Mouse (Mus musculus) T-helper 17 cell (primary cell): ENCODE measurements at regions not wholly inside any gene's neighbourhood (a gene's known extent, or its start where the extent isn't known, plus 50 kb on each side); places are given as distances from the start of the nearest gene placed in this dataset.

Experiments used
- in situ Hi-C, 2 experiments: fragments of 300-600 bp; cut with MboI, MseI; formaldehyde crosslinking; loops; 1 replicate in 1 of 2; 2 replicates in 1 of 2; pipeline ENCODE4 v1.15.1; 2025; ENCODE audit warnings: high pct_unique_total_duplicates in 2 of 2

DNA sequence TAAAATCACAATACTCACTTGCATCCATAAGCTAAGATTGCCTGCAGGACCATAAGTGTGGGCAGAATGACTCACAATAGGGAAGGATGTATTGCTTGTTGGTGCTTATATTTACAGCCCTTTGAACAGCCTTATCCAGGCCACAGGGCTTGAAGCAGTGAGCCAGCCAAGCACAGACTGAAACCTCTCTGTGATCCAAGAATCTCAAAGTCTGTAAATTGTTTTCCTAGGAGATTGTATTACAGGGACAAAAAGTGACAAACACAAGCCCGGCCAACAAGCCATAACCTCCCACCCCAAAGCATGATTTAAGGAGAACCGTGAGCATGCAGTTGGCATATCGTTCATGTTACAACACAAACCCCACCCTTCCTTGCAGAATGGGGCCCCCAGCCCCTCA, 319.2 kb downstream of the Wdr11 start:
- in situ Hi-C loops, result no loop called here

DNA sequence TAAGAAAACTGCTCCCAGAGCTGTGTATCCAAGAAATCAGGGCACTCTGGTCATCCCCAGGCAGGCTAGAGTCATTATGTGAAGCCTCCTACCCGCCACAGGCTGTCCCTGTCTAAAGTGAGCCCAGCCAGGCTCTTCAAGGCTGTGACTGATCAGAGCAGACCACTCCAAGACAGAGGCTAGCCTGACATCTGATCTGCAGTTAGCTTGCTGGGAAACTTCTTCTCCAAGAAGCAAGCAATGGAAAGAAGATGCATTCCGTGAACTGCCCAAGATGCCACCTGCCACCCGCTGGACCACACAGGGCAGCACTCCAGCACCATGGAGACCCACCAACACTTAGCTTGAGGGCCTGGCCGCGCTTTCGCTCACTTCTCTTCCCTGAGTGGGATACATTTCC, 323.2 kb downstream of the Wdr11 start:
- in situ Hi-C loops, result no loop called here

DNA sequence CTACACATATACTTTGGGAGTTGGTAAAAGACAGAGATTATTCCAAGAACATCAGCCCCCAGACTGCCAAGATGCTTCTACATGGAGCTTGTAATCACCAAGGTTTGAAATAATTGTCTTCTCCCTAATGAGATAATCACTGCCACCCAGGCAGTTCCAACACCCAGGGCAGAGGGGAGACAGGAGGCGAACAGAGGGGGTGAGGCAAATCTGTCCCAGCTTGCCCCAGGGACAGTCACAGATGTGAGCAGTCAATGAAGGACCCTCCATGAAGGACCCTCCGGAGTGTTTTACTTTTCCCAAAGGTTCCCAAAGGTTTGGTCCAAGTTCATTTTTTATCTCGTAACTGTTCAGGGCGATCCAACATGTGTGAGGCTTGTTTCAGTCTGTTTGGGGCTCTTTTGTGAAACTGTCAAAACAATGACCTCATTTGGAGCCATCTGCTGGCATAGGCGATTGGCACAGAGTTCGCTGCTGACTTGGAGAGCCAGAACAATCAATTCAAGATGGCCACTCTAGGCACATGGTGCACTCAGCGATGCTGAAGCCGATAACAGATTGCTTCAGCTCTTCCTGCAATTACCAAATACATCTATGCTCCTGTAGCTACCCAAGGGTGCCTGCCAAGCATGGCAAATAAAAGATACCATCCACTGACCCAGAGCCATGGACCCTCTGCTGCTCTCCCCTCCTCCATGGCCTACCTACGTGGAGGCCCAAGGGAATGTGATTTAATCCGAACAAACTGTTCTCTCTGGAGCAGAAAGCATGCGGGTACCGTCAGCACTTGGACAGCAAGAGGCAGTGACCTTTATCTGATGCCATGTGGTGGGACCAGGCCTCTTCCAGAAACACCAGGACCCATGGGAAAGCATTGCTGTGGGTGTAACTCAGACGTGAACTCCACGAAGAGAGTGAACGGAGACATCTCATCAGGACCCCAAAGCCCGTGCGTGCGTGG, 326.9 kb downstream of the Wdr11 start:
- in situ Hi-C loops, result no loop called here

DNA sequence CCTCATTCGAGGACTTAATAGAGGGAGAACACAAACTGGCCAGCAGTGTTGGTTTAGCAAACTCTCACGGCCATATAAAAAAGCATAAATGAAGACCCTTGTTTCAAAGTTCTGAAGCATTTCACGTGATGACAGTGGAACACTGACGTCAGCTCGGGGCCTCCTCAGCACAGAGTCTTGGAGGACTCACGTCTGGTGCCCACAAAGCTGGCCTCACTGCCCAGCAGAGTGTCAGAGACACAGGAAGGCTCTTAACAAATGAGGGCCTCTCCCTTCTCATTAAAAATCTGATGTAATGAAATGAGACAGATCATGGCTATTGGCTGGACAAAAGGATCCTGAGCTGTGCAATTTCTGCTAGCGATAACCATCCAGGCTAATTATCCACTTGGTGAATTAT, 330.6 kb downstream of the Wdr11 start:
- in situ Hi-C loops, result no loop called here

DNA sequence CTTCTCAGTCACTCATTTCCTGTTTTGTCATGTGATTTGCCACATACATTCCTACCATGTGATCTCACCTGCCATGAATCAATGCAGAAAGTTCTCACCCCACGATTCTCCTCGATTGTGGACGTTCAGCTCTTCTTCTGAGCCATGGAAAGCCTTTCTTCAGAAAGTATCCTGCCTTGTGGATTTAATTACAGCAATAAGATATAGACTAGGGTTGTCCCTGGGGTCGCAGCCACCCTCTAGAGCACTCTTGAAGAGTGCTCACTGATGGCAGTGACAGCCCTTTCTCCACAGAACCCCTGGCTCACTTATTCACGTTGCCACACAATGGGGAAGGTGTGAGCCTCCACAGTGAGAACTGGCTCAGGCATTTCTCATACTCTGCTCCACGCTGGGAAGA, 345.1 kb downstream of the Wdr11 start:
- in situ Hi-C loops, result no loop called here

DNA sequence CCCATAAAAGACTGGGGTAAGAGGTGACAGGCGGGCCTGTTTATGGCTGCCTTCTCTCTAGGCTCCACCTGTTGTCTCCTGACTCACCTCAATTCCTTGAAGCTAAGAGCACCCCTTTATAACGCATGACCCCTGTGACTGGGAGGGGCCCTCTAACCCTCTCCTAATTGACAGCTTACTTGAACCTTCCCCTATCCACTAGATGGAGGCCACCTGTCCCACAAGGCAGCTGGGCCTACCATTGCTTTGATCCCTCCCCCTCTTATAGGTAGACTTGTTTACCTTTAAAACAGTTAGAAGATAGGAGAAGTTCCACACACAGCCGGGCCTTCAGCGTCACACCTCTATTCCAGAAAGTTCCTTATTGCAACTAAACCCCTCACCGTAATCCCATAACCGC, 346.1 kb downstream of the Wdr11 start:
- in situ Hi-C loops, result no loop called here

DNA sequence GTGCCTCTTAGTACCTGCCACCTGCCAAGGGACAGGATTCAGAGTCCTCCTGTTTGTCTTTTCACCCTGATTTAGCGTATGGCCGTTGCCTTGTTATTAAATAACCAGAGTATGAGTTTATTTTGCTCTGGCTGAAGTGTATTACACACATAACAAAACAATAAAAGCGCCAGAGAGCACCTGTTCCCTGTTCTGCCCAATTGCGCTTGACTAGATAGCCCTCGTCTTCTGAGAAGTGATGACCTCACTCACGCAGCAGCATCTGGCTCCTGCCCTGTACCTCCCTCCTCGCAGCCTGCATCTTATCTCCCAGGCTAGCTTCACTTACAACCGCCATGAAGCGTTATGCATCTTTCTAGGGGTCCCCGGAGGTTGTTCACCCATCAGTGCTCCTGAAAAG, 346.5 kb downstream of the Wdr11 start:
- in situ Hi-C loops, result no loop called here

DNA sequence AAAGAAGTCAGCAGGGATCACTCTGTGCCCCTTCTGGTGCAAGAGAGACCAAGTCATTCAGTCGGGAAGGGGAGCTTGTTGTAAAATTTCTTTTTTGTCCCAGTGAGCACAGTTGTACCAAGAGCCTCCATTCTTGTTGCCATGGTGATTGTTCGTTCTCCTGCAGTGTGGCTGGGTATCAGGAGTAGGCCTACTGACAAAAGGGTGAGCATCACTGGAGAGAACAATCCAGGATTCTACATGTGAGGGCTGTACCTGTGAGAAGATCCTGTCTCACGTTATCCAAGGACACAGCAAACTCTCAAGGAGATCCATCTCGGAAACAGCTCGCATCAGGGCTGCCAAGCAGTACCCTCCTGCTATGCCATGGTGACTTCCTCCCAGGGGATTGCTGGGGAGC, 347.6 kb downstream of the Wdr11 start:
- in situ Hi-C loops, result no loop called here

DNA sequence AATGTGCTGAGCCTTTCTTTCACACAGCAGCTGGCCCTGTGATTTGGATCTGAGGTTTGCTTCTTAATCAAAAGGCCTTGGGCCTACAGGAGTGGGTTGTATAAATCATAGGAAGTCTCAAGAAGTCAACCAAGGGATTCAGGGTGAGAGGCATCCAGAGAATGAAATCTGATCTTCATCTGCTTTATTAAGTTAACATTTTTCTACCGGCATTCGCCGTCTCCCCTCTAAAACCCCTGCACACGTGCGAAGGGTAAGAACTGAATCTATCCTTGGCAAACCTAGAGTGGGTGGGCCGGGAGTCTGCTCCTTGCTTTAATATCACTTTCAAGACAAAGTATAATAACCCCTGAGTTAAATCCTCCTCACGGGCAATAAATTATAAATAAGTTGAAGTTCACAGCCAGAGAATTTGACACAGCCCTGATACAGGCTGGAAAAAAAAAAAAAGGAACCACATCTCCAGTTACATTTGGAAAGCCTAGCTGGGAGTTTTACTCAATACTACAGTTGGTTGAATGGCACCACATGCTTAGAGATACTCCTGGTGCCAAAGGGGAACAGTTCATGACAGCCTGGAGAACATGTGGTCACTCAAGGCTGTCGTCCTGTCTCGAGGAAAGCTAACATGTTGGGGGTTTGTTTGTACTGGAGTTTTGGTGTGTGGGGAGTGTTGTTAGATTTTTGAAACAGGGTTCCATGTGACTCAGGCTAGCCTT, 349.8 kb downstream of the Wdr11 start:
- in situ Hi-C loops, result no loop called here

DNA sequence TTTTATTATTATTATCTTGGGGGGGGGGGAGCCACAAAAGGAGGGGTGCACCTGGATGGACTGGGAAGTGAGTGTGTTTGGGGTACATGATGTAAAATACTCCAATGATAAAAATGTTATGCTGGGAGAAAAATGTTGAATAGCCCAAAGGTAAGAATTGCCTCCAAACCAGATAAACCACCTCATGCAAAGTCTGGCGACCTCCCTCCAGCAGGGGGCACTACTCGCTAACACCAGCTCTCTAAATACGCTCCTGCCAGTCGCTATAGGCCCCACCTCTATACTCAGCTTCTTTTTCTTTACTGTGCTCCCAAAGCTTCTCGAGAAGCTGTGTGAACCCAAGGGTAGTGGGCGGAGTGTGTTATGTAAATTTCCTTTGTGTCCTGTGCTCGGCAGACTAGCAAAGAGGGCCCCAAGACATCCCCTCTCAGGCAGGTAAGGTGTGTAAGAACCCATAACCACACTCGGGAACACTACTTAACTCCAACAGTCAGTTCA, 357.0 kb downstream of the Wdr11 start:
- in situ Hi-C loops, result no loop called here

DNA sequence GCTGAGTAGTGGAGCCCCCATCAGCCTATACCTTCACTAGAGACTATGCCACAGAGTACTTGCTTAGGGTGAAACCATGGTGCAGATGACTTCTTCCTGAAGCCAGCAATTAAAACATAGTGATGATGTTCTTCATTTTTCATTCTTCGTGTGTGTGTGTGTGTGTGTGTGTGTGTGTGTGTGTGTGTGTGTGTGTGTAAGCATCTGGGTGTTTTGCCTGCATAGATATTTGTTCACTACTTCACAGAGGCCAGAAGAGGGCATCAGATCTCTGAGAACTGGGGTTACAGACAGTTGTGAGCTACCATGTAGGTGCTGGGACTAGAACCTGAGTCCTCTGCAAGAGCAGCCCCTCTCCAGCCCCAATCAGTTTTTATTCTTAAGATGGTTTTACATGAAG, 358.8 kb downstream of the Wdr11 start:
- in situ Hi-C loops, result no loop called here

DNA sequence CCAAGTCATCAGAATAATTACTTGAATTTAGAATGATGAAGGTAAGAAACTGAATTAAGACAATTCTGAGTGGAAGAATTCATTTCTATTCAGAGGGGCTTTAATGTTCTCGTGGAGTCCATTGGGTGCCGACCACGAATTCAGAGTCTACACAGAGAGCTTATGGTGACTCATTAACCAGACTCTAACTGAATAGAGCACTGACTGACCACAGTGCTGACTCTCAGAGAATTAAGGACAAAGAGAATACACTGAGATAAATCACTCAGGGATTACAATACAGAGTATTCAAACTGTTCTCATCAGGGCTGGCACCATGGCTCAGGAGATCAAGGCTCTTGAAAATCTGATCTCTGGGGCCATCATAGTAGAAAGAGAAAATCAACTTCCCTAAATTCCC, 366.7 kb downstream of the Wdr11 start:
- in situ Hi-C loops, result no loop called here

DNA sequence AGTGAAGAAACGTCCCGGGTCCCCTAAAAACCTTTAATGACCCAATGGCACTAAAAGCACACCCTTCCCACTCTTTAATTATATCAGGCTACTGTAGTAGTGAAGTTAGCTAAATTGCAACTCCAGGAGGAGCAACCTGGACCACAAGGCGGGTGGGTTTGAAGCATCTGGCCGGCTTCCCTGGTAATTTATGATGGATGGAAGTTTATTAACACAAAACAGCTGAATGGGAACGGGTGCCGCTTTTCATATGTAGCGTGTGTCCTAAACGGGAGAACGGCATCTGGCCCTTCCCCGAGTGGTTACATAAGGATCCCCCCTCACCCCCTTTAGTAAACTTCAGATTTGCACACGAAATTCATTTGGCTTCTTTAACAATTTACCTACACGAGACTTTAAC, 370.9 kb downstream of the Wdr11 start:
- in situ Hi-C loops, result no loop called here

DNA sequence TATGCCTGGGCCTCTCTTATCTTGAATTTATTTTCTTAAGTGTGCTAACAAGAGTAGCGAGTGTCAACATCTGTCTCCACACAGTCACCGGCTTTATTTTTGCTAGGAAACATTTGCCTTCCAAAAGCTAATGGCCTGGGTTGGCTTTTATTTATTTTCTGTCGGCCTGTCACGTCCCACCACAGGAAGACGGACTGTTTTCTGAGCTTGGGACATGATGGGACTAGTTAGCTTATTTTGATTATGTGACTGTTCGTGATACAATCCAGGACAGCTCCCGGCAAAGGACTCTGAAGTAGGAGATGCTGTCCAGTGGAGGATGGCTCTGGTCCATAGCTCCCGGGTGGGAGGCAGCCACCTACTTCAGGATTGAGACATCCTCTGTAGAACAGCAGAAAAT, 372.5 kb downstream of the Wdr11 start:
- in situ Hi-C loops, result no loop called here

DNA sequence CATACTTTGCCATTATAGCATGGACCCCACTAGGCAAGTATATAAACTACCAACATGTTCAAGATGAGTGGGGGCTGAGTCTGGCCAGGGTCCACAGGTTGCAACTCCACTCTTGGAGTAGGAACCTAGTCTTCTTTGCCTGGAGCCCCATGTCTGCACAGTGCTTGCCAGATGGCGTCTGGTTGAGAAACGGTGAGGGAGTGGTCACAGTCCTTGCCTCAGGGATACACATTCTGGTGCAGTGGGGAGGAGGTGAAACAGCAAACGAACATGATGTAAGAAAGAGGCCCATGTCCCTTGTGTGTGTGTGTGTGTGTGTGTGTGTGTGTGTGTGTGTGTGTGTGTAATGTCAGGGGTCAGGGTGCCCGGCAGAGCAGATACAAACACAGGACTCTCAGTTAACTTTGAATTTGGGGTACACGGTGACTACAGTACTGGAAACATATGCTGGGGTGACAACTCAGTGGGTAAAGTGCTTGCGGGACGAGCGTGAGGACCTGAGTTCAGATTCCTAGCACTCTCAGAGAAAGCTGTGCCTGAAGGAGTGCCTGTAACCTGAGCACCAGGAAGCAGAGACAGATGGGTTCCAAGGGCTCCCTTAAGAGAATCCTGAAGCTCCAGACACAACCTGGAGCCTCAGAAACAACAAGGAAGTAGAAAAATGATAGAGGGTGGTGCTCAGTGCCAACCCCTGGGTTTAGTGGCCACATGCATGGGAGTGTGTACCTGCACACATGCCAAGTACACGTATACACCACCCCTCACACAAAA, 373.8 kb downstream of the Wdr11 start:
- in situ Hi-C loops, result no loop called here

DNA sequence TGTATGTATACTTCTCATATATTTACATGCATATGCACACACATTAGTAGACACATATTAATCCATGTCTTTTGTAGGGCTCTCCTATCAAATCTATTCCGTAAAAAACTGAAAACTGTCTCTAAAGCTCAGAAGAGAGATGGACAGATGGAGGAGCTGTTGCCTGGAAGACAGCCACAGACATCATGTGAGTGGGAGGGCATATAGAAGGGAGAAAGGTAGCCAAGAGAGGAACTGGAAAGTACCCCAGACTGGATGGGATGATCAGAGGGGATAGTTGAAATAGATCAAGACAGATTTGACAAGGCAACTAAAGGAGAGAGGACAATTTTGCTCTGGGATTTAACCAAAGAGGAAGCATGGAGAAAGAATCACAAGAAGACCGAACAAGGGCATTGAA, 375.1 kb downstream of the Wdr11 start:
- in situ Hi-C loops, result no loop called here

DNA sequence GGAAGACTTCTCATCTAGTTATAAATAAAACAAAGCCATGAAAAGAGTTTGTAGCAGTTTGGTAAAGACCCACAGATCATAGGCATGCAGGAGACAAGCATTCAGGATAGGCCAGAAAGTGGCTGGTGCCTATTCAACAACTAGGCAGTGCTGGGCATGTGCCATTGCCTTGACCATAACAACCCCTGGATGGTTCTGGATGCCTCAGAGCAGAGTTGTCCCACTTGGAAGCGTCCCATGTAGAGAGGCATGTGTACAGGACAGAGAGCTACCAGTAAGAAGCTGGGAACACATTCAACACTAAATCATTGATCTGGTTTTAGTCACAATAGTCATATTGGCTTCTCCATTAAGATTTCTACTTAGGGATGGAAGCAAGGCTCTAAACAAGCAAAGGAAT, 378.5 kb downstream of the Wdr11 start:
- in situ Hi-C loops, result no loop called here

DNA sequence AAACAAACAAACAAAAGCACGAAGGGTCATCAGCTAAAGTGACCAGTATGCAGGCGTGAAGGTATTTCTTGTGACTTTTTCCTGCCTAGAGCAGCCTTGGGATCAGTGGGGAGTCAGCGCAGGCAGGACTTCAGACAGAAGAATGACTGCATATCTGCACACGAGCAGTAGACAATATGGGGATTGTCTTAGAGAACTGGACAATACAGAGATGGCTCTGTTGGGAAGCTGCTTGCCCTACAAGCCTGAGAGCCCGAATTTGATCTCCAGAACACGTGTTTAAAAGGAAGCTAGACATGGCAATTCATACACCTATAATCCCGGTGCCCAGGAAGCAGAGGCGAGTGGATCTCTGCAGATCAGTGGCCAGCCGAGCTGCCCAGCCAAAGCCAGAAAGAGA, 382.5 kb downstream of the Wdr11 start:
- in situ Hi-C loops, result no loop called here

DNA sequence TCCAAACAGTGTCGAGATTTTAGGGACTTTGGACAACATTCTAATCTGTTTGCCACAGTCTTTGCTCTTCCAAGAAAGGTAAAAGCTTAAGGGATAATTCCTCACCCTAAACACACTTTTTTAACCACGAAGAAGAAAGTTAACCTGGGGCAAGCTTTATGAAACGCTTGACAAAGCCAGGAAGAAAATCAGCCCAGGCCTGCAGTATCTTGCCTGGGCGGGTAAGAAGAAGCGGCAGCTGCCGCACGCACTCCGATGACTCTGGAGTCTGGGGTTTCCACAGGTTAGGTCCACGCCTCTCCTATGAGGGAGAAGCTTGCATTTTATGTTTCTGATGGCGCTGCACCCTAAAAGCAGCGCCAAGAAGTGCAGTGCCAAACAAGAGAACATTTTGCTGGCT, 383.2 kb downstream of the Wdr11 start:
- in situ Hi-C loops, result no loop called here

DNA sequence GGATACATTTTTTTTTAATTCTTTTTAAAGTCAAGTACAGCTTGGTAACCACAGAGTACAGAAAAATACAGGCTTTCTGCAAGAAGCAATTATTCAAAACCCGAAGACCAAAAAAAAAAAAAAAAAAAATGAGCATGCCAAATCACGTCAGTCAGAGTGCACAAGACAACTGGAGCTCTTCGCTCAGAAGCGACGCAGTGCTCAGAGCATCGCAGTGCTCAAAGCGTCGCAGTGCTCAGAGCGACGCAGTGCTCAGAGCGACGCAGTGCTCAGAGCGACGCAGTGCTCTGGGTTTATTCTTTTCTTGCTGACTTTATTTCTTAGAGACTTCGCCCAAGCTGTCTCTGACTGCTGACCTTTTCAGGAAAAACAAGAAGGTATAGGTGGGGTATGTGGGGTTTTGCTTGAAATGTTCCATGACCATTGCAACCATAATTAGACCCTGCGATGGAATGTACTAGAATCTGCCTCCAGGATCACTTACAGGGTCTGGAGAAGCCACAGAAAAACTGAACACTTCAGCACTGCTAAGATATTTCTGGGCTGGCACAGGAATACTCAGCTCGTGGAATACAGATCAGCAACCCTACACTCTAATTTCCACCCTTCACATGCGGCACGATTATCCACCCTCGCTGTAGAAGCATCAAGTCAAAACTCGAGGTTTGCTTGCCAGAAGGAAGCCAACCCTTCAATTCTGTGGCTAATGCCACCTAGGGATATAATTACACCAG, 384.3 kb downstream of the Wdr11 start:
- in situ Hi-C loops, result no loop called here

DNA sequence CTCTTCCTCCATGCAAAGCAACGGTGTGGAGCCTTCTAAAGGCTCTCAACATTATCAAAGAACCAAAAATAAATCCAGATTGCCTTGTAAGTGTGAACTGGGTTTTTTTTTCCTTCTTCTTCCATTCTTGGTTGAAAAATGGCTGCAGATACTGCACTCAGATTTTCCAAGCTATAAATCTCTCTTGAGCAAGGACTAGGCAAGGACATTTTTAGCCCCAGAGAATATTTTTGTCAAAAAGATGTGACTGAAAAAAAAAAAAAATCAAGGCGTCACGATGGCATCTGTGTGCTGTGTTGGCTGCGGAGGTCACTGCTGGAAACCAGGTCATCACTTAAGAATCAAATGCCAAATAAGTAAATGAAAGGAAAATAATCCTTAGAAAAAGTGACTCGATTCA, 386.9 kb downstream of the Wdr11 start:
- in situ Hi-C loops, result no loop called here
